ENCODE assay signal across 13 mouse cellular contexts in the genomic region with DNA sequence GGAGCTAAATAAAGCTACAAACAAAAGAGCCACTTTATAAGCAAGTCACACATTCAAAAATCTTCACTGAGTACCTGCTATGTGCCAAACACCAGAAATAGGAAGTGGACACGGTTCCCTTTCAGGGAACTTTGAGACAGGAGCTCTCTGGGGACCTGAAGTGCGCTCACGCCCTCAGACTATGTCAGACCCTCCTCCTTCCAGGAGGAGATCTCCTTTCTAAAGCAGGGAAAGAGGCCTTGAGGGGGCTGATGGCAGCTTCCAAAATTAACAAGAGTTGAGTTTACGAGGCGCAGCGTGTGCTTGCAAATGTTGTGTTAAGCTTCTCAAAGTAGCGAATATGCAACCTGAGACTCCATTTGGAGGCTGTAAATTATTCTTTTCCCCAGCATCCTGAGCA.
"Had no signal": no experiment of that assay in that cellular context is flagged by ENCODE, and none has a peak within 500 bp of the region (broad histone marks: within the 10 kb centered on the region; RNA-seq: fewer than 3 reads in every experiment).

No protein-coding gene starts in this region.

- H3K9ac ChIP-seq: limb, embryonic 15.5 days; liver, embryonic 12.5 days; lung, embryonic 14.5 days; midbrain, embryonic 15.5 days; neural tube, embryonic 12.5 days had no signal

- H3K27ac ChIP-seq: left cerebral cortex, adult 2 months; limb, embryonic 15.5 days; liver, embryonic 12.5 days; midbrain, embryonic 10.5 days; midbrain, embryonic 15.5 days; neural tube, embryonic 12.5 days; stomach, postnatal 0 days had no signal

- H3K4me1 ChIP-seq: liver, embryonic 12.5 days; midbrain, embryonic 10.5 days; midbrain, embryonic 15.5 days; neural tube, embryonic 12.5 days had no signal

- ATAC-seq: liver, embryonic 12.5 days; midbrain, embryonic 15.5 days had no signal

- H3K4me2 ChIP-seq: limb, embryonic 15.5 days; liver, embryonic 12.5 days; lung, embryonic 14.5 days; midbrain, embryonic 15.5 days; neural tube, embryonic 12.5 days had no signal

- H3K27me3 ChIP-seq: limb, embryonic 15.5 days; liver, embryonic 12.5 days; midbrain, embryonic 15.5 days; neural tube, embryonic 12.5 days had no signal

- H3K36me3 ChIP-seq: limb, embryonic 15.5 days; liver, embryonic 12.5 days; midbrain, embryonic 10.5 days; midbrain, embryonic 15.5 days; neural tube, embryonic 12.5 days had no signal

- DNase-seq: kidney, adult 11 months; lung, embryonic 14.5 days; lung, postnatal 10 days; lung, postnatal 4 days; right cerebral cortex, postnatal 25 days; thymus, postnatal 14 days had no signal

- H3K9me3 ChIP-seq: limb, embryonic 15.5 days; liver, embryonic 12.5 days; midbrain, embryonic 10.5 days; midbrain, embryonic 15.5 days; neural tube, embryonic 12.5 days had no signal

- H3K4me3 ChIP-seq: left cerebral cortex, adult 2 months; limb, embryonic 15.5 days; liver, embryonic 12.5 days; midbrain, embryonic 10.5 days; midbrain, embryonic 15.5 days; neural tube, embryonic 12.5 days had no signal
